Mouse (Mus musculus) kidney, embryonic 15.5 days (tissue): ENCODE data around the gene Rnf157. TPM values are rescaled to one million over a fixed set of nuclear protein-coding genes. Genes with fewer than 3 reads are reported as not detected.
"Not testable (repeated sequence)": the region's sequence is repeated elsewhere in the genome, so short reads cannot be mapped to it uniquely, and the experiment has no call there.

ENCODE experiments used
- ATAC-seq: fragments of 200-750 bp; cut with Nextera tagmentation; replicated peaks from 2 replicates; pipeline ENCODE4 v1.8.0; 2017; ENCODE audit warnings: moderate TSS enrichment; ENCODE audit not compliant: low FRiP score
- H3K27ac ChIP-seq: fragments of 300-500 bp; sonication (generic); 2 replicates; pipeline ENCODE4 v1.5.1; 2015; ENCODE audit warnings: mild to moderate bottlenecking, inconsistent platforms
- H3K27me3 ChIP-seq: fragments of 300-500 bp; sonication (generic); 2 replicates; pipeline ENCODE4 v1.6.1; 2015; ENCODE audit warnings: inconsistent platforms
- H3K36me3 ChIP-seq: fragments of 300-500 bp; sonication (generic); 2 replicates; pipeline ENCODE4 v1.6.1; 2015; ENCODE audit warnings: inconsistent platforms
- H3K4me1 ChIP-seq: fragments of 300-500 bp; sonication (generic); 2 replicates; pipeline ENCODE4 v1.6.1; 2015; ENCODE audit warnings: inconsistent platforms
- H3K4me2 ChIP-seq: fragments of 300-500 bp; sonication (generic); 2 replicates; pipeline ENCODE4 v1.6.1; 2015; ENCODE audit warnings: moderate library complexity, mild to moderate bottlenecking, inconsistent platforms
- H3K4me3 ChIP-seq: fragments of 300-500 bp; sonication (generic); replicated peaks from 2 replicates; pipeline ENCODE4 v1.5.1; 2015; ENCODE audit warnings: mild to moderate bottlenecking, inconsistent platforms
- H3K9ac ChIP-seq: fragments of 300-500 bp; sonication (generic); 2 replicates; pipeline ENCODE4 v1.6.1; 2015; ENCODE audit warnings: mild to moderate bottlenecking, inconsistent platforms
- H3K9me3 ChIP-seq: fragments of 300-500 bp; sonication (generic); replicated peaks from 2 replicates; pipeline ENCODE4 v1.6.1; 2016; ENCODE audit warnings: inconsistent platforms
- WGBS: fragments of 180-500 bp; shearing (Covaris S2); methylation state at CpG from one replicate; pipeline ENCODE4 v1.1.7; 2015; ENCODE audit warnings: mixed read lengths; 5-methylcytosine and 5-hydroxymethylcytosine counted together
- polyA plus RNA-seq: library from polyadenylated mRNA; unstranded; fragments of >200 nt; fragmentation: Nextera tagmentation; extraction: Ambion mirVana; gene quantifications from 2 replicates; pipeline ENCODE4 v1.2.1, GENCODE M21; 2015

Gene Rnf157
- polyA plus RNA-seq, 1 experiment from 2014 or later: 12.4 TPM

DNA sequence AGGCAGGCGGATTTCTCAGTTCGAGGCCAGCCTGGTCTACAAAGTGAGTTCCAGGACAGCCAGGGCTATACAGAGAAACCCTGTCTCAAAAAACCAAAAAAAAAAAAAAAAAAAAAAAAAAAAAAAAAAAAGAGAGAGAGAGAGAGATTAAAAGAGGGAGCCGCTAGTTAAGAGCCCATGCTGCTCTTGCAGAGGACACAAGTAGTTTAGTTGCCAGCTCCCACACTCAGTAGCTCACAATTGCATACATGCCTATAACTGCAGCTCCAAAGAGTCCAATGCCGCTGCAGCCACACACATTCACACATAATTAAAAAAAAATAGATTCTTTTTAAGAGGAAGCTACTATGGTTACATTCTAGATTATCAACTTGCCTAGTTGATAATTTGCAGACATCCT lies 2.4 kb downstream of the Rnf157 start:
- peaks cover 25% of the 10 kb centered on the region for H3K4me1 ChIP-seq
- not testable (repeated sequence) for H3K9me3 ChIP-seq, H3K9ac ChIP-seq, H3K4me2 ChIP-seq, ATAC-seq, H3K36me3 ChIP-seq, H3K27ac ChIP-seq, H3K27me3 ChIP-seq, H3K4me3 ChIP-seq
- WGBS: 90% methylated on average over 4 of the region's 4 CpGs

GRCm38 (mm10) chr11:116409008-116409407 lies 3.8 kb downstream of the Rnf157 start:
- Histone ChIP-seq H3K4me2 (no peak overlapping the region), H3K27ac (no peak overlapping the region; the same call in 1 of the 2 replicates), H3K27me3 (no peaks in the 10 kb centered on the region), H3K4me1 (peaks cover 25% of the 10 kb centered on the region), H3K4me3 (no peak overlapping the region), H3K36me3 (peaks cover 1% of the 10 kb centered on the region; the same call in 1 of the 2 replicates), H3K9me3 (no peaks in the 10 kb centered on the region), H3K9ac (no peak overlapping the region)
- WGBS: 80% methylated on average over 3 of the region's 3 CpGs
- ATAC-seq: no peak

GRCm38 (mm10) chr11:116406231-116406728 lies 6.6 kb downstream of the Rnf157 start:
- H3K9me3 ChIP-seq: no peaks in the 10 kb centered on the region
- no peak overlapping the region for H3K27ac ChIP-seq
- 93% methylated on average over 16 of the region's 16 CpGs for WGBS
- no peak overlapping the region for H3K4me3 ChIP-seq
- peaks cover 12% of the 10 kb centered on the region for H3K36me3 ChIP-seq
- no peak for ATAC-seq
- H3K4me2 ChIP-seq: no peak overlapping the region
- no peaks in the 10 kb centered on the region for H3K27me3 ChIP-seq
- no peak overlapping the region for H3K9ac ChIP-seq
- H3K4me1 ChIP-seq: 0 out of 2 replicates have a peak, but pooled peaks cover 10% of the 10 kb centered on the region

GRCm38 (mm10) chr11:116405601-116406000 lies 7.2 kb downstream of the Rnf157 start:
- WGBS: 92% methylated on average over 4 of the region's 4 CpGs

DNA sequence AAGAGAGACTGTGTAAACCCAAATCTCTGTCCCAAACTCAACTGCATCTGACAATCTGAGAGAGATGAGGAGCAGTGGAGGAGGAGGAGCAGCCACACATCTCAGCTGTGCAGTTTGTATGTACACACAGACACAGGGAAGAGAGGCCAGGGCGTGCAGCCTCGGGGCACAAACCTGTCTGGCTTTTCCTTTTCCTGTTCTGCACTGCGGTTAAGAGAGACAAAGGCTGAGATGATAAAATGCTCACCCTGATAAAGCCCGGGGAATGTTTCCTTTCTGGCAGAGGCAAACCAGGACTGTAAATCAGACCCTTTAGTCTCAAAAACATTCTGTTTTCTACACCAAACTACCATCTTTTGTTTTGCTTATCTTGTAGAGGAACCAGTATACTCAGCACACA lies 12.3 kb downstream of the Rnf157 start:
- Histone ChIP-seq H3K36me3 (peaks cover 12% of the 10 kb centered on the region), H3K27ac (peak overlapping the region; percentile 46), H3K4me3 (no peak overlapping the region), H3K4me2 (no peak overlapping the region), H3K9me3 (no peaks in the 10 kb centered on the region), H3K9ac (no peak overlapping the region), H3K4me1 (peaks cover 8% of the 10 kb centered on the region; the same call in 1 of the 2 replicates), H3K27me3 (no peaks in the 10 kb centered on the region)
- WGBS: 35% methylated on average over 4 of the region's 4 CpGs
- no peak for ATAC-seq

More at GRCm38 (mm10) chr11:116405601-116406000, 7.2 kb downstream of the Rnf157 start:
- Histone ChIP-seq H3K4me3 (no peak overlapping the region), H3K9ac (no peak overlapping the region), H3K27ac (no peak overlapping the region), H3K4me1 (0 out of 2 replicates have a peak, but pooled peaks cover 5% of the 10 kb centered on the region), H3K9me3 (no peaks in the 10 kb centered on the region), H3K4me2 (no peak overlapping the region), H3K27me3 (no peaks in the 10 kb centered on the region), H3K36me3 (peaks cover 12% of the 10 kb centered on the region)
- no peak for ATAC-seq

DNA sequence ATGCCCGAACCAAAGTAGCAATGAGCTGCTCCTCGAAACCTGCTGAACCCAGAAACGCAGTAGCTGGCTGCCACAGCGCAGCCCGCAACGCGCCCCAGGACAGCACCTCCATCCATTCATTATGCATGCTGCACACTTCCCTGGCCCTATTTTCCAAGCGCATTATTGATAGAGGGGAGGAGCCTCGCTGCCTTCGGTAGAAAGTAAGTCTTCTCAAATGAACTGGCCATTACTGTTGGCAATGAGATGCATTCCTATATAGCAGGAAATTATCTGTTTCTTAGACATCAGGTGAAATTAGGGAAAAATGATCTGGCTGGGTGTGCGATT lies 14.5 kb downstream of the Rnf157 start:
- H3K4me1 ChIP-seq: peaks cover 8% of the 10 kb centered on the region; the same call in 1 of the 2 replicates
- no peak overlapping the region for H3K27ac ChIP-seq
- no peaks in the 10 kb centered on the region for H3K9me3 ChIP-seq
- no peak for ATAC-seq
- no peaks in the 10 kb centered on the region for H3K27me3 ChIP-seq
- H3K4me3 ChIP-seq: no peak overlapping the region
- no peak overlapping the region for H3K4me2 ChIP-seq
- peaks cover 4% of the 10 kb centered on the region for H3K36me3 ChIP-seq
- 85% methylated on average over 11 of the region's 11 CpGs for WGBS
- H3K9ac ChIP-seq: no peak overlapping the region

DNA sequence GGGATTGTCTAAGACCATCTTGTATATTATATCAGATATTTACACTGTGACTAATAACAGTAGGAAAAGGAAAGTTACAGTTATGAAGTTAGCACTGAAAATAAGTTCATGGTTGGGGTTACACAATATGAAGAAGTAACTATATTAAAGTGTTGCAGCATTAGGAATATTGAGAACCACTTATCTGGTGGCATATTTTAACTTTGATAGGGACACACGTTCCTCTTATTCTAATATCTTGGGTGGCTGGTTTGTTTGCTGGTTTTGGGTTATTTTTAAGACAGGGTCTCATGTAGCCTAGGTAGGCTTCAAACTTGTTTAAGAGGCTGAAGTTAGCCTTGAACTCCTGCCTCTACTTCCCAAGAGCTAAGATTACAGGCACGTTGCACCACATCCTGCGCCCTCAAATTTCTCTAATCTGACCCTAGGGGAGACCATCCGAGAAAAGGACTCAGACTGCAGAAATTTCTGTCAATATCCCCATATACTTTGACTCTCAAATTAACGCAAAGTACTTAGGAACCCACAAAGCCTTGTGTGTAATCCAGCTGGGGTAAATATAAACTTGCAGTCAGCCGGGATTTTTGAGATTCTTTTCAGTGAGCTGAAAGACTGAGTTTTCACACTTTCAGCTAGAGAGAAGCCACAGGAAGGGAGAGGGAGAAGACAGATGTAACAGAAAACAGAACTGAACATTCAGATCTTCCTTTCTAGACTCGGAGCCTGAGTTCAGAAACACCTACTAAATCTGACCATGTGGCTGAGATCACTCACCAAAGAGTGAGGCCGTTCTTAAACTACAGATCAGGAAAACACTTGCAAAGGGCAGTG lies 15.1 kb downstream of the Rnf157 start:
- no peak for ATAC-seq
- H3K9me3 ChIP-seq: no peaks in the 10 kb centered on the region
- no peaks in the 10 kb centered on the region; the same call in 1 of the 2 replicates for H3K36me3 ChIP-seq
- no peak overlapping the region for H3K27ac ChIP-seq
- H3K4me3 ChIP-seq: no peak overlapping the region
- WGBS: 72% methylated on average over 8 of the region's 8 CpGs
- H3K27me3 ChIP-seq: no peaks in the 10 kb centered on the region
- H3K4me1 ChIP-seq: peaks cover 8% of the 10 kb centered on the region; the same call in 1 of the 2 replicates
- no peak overlapping the region for H3K4me2 ChIP-seq
- H3K9ac ChIP-seq: no peak overlapping the region

- H3K27me3 ChIP-seq: no peaks in the 10 kb centered on the region
- no peak overlapping the region for H3K4me3 ChIP-seq
- H3K4me1 ChIP-seq: peaks cover 7% of the 10 kb centered on the region; the same call in 1 of the 2 replicates
- no peaks in the 10 kb centered on the region; the same call in 1 of the 2 replicates for H3K36me3 ChIP-seq
- no peak overlapping the region for H3K9ac ChIP-seq
- no peak for ATAC-seq
- 89% methylated on average over 3 of the region's 3 CpGs for WGBS
- H3K4me2 ChIP-seq: no peak overlapping the region
- no peaks in the 10 kb centered on the region for H3K9me3 ChIP-seq
- H3K27ac ChIP-seq: no peak overlapping the region
Observed at GRCm38 (mm10) chr11:116396934-116397330, 15.9 kb downstream of the Rnf157 start.

- peaks cover 4% of the 10 kb centered on the region; the same call in 1 of the 2 replicates for H3K4me1 ChIP-seq
- H3K27me3 ChIP-seq: no peaks in the 10 kb centered on the region
- no peak for ATAC-seq
- H3K4me3 ChIP-seq: no peak overlapping the region
- H3K36me3 ChIP-seq: no peaks in the 10 kb centered on the region; the same call in 1 of the 2 replicates
- H3K9ac ChIP-seq: no peak overlapping the region
- WGBS: 95% methylated on average over 11 of the region's 11 CpGs
- no peak overlapping the region for H3K4me2 ChIP-seq
- no peaks in the 10 kb centered on the region for H3K9me3 ChIP-seq
- H3K27ac ChIP-seq: no peak overlapping the region
Observed at GRCm38 (mm10) chr11:116396276-116396933, 16.4 kb downstream of the Rnf157 start.

- Histone ChIP-seq H3K4me2 (0 out of 2 replicates have a peak overlapping the region, but pooled peaks have one; percentile 20), H3K9ac (no peak overlapping the region), H3K4me1 (no peaks in the 10 kb centered on the region), H3K27me3 (no peaks in the 10 kb centered on the region), H3K4me3 (no peak overlapping the region), H3K9me3 (no peaks in the 10 kb centered on the region), H3K27ac (no peak overlapping the region), H3K36me3 (no peaks in the 10 kb centered on the region; the same call in 1 of the 2 replicates)
- 77% methylated on average over 4 of the region's 4 CpGs for WGBS
- ATAC-seq: no peak
Observed at GRCm38 (mm10) chr11:116394769-116395168, 18.1 kb downstream of the Rnf157 start.

GRCm38 (mm10) chr11:116388841-116389480 lies 23.9 kb downstream of the Rnf157 start:
- Histone ChIP-seq H3K4me1 (peaks cover 35% of the 10 kb centered on the region), H3K9me3 (no peaks in the 10 kb centered on the region), H3K4me3 (no peak overlapping the region; the same call in 1 of the 2 replicates), H3K27me3 (no peaks in the 10 kb centered on the region), H3K4me2 (peak overlapping the region; percentile 27; the same call in 1 of the 2 replicates), H3K9ac (no peak overlapping the region), H3K36me3 (no peaks in the 10 kb centered on the region), H3K27ac (peak overlapping the region; percentile 89)
- no peak; the same call in 1 of the 2 replicates for ATAC-seq
- WGBS: 66% methylated on average over 14 of the region's 14 CpGs
